Mouse (Mus musculus) liver, embryonic 14.5 days (tissue): ENCODE measurements around the gene Cenpi. TPM values are rescaled to one million over a fixed set of nuclear protein-coding genes. Genes with fewer than 3 reads are reported as not detected.

Source experiments
- ATAC-seq: fragments of 200-750 bp; cut with Nextera tagmentation; 2 replicates; pipeline ENCODE4 v1.8.0; 2017; ENCODE audit warnings: moderate number of reproducible peaks, mild to moderate bottlenecking, moderate library complexity; ENCODE audit not compliant: insufficient read depth
- DNase-seq, 3 experiments: peaks; one replicate each; pipeline ENCODE4 v3.0.0-alpha.2; 2012 to 2013; ENCODE audit warnings: low read depth in 3 of 3, low spot score in 3 of 3
- H3K27ac ChIP-seq: fragments of 300-500 bp; sonication (generic); 2 replicates; pipeline ENCODE4 v1.5.1; 2014; ENCODE audit warnings: moderate library complexity, mild to moderate bottlenecking, control low read depth, inconsistent platforms
- H3K27me3 ChIP-seq: fragments of 300-500 bp; sonication (generic); 2 replicates; pipeline ENCODE4 v1.6.1; 2014; ENCODE audit warnings: mild to moderate bottlenecking, low read length, moderate library complexity; ENCODE audit not compliant: control insufficient read depth, insufficient read depth
- H3K36me3 ChIP-seq: fragments of 300-500 bp; sonication (generic); replicated peaks from 2 replicates; pipeline ENCODE4 v1.6.1; 2014; ENCODE audit warnings: low read depth; ENCODE audit not compliant: control insufficient read depth, insufficient read depth
- H3K4me1 ChIP-seq, 2 experiments: fragments of 200-500 bp in 1 of 2; fragments of 300-500 bp in 1 of 2; sonication (generic) in 1 of 2; replicated peaks; 2 replicates each; pipeline ENCODE4 v1.6.1; 2012 to 2014; ENCODE audit warnings: antibody characterized with exemption in 1 of 2, inconsistent platforms in 1 of 2, low read length in 1 of 2; ENCODE audit not compliant: control insufficient read depth in 2 of 2, insufficient read depth in 2 of 2
- H3K4me2 ChIP-seq: fragments of 300-500 bp; sonication (generic); 2 replicates; pipeline ENCODE4 v1.6.1; 2014; ENCODE audit warnings: low read depth, mild to moderate bottlenecking, control low read depth, moderate library complexity
- H3K4me3 ChIP-seq, 2 experiments: fragments of 200-500 bp in 1 of 2; fragments of 300-500 bp in 1 of 2; sonication (generic) in 1 of 2; 2 replicates each; pipeline ENCODE4 v1.5.1; 2012 to 2014; ENCODE audit warnings: low read depth in 2 of 2, low read length in 2 of 2, mild to moderate bottlenecking in 2 of 2, control low read depth in 1 of 2, inconsistent platforms in 1 of 2, moderate library complexity in 1 of 2; ENCODE audit not compliant: insufficient read depth in 1 of 2
- H3K9ac ChIP-seq: fragments of 300-500 bp; sonication (generic); replicated peaks from 2 replicates; pipeline ENCODE4 v1.6.1; 2014; ENCODE audit warnings: mild to moderate bottlenecking, control low read depth, moderate library complexity
- H3K9me3 ChIP-seq: fragments of 300-500 bp; sonication (generic); 2 replicates; pipeline ENCODE4 v1.6.1; 2016; ENCODE audit warnings: low read length, mixed read lengths; ENCODE audit not compliant: control insufficient read depth
- CTCF ChIP-seq: IDR thresholded peaks from 2 replicates; pipeline ENCODE4 v1.5.1; 2016; ENCODE audit warnings: antibody characterized with exemption, low read depth, control low read depth
- EP300 ChIP-seq: IDR thresholded peaks from 2 replicates; pipeline ENCODE4 v1.6.1; 2016; ENCODE audit warnings: antibody characterized with exemption, low read depth
- WGBS: fragments of 180-500 bp; shearing (Covaris S2); extraction: QIAGEN DNeasy Blood & Tissue Kit; methylation state at CpG from one replicate; pipeline ENCODE4 v1.1.7; 2014; ENCODE audit not compliant: insufficient replicate concordance; 5-methylcytosine and 5-hydroxymethylcytosine counted together
- polyA plus RNA-seq, 2 experiments: library from polyadenylated mRNA; depleted of rRNA in 1 of 2; stranded (reverse) in 1 of 2; unstranded in 1 of 2; fragments of >200 nt; fragmentation: Nextera tagmentation in 1 of 2; extraction: Ambion mirVana in 1 of 2; gene quantifications; 2 replicates each; pipeline versions ENCODE4 v1.2.1 to v1.2.3; 2012 to 2014

The Cenpi gene
- polyA plus RNA-seq, 2 experiments, result 11.1 to 30.5 TPM

DNA sequence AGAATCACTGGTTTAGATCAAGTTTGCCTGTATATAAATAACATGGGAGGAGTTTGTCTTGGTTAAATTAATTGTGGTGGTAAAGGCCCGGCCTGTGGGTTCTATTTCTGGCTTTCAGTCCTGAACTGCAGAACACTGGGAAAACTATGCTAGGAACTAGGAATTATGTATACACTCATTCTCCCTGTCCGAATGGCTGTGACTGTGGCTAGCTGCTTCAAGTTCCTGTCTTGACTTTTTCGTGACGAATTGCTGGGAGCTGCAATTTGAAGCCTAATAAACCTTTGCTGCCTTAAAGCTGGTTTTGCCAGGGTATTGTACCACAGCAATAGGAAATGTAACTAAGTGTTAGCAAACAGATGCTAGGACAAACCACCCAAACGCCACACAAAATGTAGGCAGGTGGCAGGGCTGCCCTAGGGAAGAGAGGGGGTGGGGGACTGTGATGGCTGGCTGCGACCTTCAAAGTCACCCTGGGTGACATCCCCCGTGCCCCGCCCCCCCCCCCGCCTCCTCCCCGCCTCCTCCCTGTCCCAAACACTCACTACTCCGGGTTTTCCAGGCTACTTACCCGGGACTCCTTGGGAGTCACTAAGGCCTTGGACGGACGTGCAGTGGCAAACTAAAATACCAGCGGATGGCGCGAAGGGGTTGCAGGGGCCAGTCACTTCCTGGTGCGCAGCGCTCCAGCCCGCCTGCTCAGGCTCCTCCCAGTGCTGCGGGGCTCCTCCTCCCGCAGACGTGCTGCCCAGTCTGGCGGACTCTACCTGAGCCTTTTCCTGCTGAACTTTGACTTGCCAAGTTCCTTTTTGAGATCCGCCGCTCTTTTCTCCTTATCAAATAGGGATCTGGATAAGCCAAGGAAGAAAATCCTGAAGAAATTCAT lies 31.4 kb upstream of the Cenpi start, which contains the start of gene Trmt2b:
TSS of gene Trmt2b (minus strand) at position 710 of the 886 bp plus-strand sequence.
- H3K4me3 ChIP-seq, result peak within 1 kb of the TSS; percentile 62 to 91
- DNase-seq (peak; percentile 32 to 40 (median 36)), ATAC-seq (peak; percentile 94)
- H3K9me3 ChIP-seq, result no peaks in the 10 kb centered on the region
- TF ChIP-seq CTCF, result no peak
- TF ChIP-seq EP300, result no peak
- no peaks in the 10 kb centered on the region for H3K36me3 ChIP-seq
- H3K4me1 ChIP-seq, result peaks cover 0 to 6% of the 10 kb centered on the region in 2 experiments; a peak in 1 of 4 replicates
- 12% methylated on average over 20 of the region's 26 CpGs for WGBS
- peak within 1 kb of the TSS; percentile 48 for H3K9ac ChIP-seq
- peak within 1 kb of the TSS; percentile 67 for H3K4me2 ChIP-seq
- H3K27me3 ChIP-seq, result no peaks in the 10 kb centered on the region
- H3K27ac ChIP-seq, result 0 out of 2 replicates have a peak within 1 kb of the TSS, but pooled peaks have one; percentile 11

DNA sequence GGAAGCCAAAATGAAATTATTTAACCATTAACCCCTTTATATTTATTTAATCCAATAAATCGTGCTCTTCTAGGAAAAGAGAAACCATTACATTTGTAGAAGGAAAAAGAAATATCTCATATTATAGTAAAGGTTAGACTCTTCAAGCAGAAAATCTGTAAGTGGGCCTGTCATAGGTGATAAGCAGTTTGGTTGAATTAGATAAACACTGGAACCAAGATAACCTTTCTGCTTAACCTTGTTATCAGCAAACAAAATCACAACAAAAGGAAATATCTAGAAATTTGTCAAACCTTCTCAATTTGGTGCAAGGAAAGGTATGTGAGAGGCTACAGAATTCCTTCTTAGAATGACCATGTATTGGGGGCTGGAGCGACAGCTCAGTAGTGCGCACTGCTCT lies 27.4 kb upstream of the Cenpi start:
- Histone ChIP-seq H3K4me2 (no peak overlapping the region), H3K9ac (no peak overlapping the region), H3K9me3 (no peaks in the 10 kb centered on the region), H3K4me3 (no peak overlapping the region), H3K36me3 (no peaks in the 10 kb centered on the region), H3K27me3 (no peaks in the 10 kb centered on the region), H3K4me1 (peaks cover 0 to 6% of the 10 kb centered on the region in 2 experiments; a peak in 1 of 4 replicates), H3K27ac (no peak overlapping the region)
- TF ChIP-seq CTCF (no peak), EP300 (no peak)
- DNase-seq, result no peak
- ATAC-seq, result no peak
- WGBS, result 67% methylated on average over 3 of the region's 3 CpGs

DNA sequence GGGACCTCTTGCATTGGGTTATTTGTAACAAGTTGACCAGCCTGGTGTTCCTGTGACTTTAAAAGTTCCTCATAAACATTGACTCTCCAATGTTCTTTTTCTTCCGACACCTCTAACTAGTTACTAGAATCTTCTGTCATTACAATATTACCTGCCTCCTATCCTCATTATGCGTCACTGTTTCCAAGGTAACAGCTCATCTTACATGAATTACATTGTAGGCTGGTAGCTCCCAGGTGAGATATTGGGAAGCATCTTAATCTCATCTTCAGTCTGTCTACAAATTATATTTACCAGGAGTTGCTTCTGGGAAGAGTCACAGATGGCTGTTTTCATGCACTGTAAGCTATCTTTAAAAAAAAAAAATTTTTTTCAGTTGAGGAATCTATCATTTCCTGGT lies 22.8 kb upstream of the Cenpi start:
- Histone ChIP-seq H3K4me1 (no peaks in the 10 kb centered on the region), H3K9ac (no peak overlapping the region), H3K4me3 (no peak overlapping the region), H3K27ac (no peak overlapping the region), H3K4me2 (no peak overlapping the region), H3K9me3 (no peaks in the 10 kb centered on the region), H3K36me3 (no peaks in the 10 kb centered on the region), H3K27me3 (no peaks in the 10 kb centered on the region)
- no peak for ATAC-seq
- no peak for DNase-seq
- TF ChIP-seq CTCF, result no peak
- no peak for TF ChIP-seq EP300
- WGBS, result 75% methylated on average over 2 of the region's 2 CpGs

DNA sequence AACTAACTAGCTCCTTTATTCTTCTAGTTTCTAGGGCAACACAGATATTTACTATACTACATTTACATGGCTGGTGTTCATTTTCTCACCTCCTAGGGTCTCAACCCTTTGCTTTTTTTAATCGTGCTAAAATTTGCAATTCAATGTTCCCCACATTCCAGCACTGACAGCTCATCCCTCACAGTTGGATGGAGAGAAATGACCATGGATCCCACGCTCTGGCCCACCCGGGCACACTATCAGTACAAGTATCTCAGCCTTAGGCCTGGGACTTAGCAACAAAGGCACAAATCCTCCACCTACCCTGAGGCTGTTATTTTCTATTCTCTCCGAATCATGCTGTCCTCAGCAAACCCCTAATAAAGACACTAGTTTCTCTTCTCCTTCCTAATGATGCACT lies 22.1 kb upstream of the Cenpi start:
- TF ChIP-seq EP300 (no peak), CTCF (no peak)
- no peaks in the 10 kb centered on the region for H3K27me3 ChIP-seq
- no peaks in the 10 kb centered on the region for H3K36me3 ChIP-seq
- DNase-seq (no peak), ATAC-seq (no peak)
- H3K9me3 ChIP-seq, result no peaks in the 10 kb centered on the region
- WGBS, result 51% methylated on average over 4 of the region's 4 CpGs
- H3K4me3 ChIP-seq, result no peak overlapping the region
- no peak overlapping the region for H3K9ac ChIP-seq
- H3K4me1 ChIP-seq, result no peaks in the 10 kb centered on the region
- H3K4me2 ChIP-seq, result no peak overlapping the region
- H3K27ac ChIP-seq, result no peak overlapping the region

DNA sequence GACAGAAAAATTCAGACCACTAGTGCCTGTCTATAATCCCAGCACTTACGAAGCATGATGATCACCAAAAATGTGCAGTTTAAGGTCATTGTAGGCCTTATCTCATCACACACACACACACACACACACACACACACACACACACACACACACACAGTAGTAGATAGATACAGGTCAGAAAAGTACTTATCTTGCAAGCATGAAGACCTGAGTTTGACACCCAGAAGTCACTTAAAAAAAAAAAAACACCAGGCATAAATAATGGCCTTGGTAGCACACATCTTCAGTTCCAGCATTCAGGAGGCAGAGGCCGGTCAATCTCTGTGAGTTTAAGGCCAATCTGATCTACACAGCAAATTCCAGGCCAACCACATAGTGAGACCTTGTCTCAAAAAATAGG lies 20.6 kb upstream of the Cenpi start:
- 39% methylated on average over 2 of the region's 2 CpGs for WGBS
- Histone ChIP-seq H3K4me1 (no peaks in the 10 kb centered on the region), H3K9me3 (no peaks in the 10 kb centered on the region), H3K4me3 (no peak overlapping the region), H3K27ac (no peak overlapping the region), H3K4me2 (no peak overlapping the region), H3K36me3 (no peaks in the 10 kb centered on the region), H3K9ac (no peak overlapping the region), H3K27me3 (no peaks in the 10 kb centered on the region)
- DNase-seq (no peak), ATAC-seq (no peak)
- TF ChIP-seq EP300 (no peak), CTCF (no peak)
